Mouse (Mus musculus) midbrain, embryonic 12.5 days (tissue): ENCODE results near the gene Gemin7. TPM values are rescaled to one million over a fixed set of nuclear protein-coding genes. Genes with fewer than 3 reads are reported as not detected.

Experiments
- ATAC-seq: fragments of 200-750 bp; cut with Nextera tagmentation; 2 replicates; pipeline ENCODE4 v1.8.0; 2017; ENCODE audit warnings: low read depth, moderate TSS enrichment, moderate library complexity; ENCODE audit not compliant: low FRiP score
- H3K27ac ChIP-seq: fragments of 300-500 bp; sonication (generic); replicated peaks from 2 replicates; pipeline ENCODE4 v1.5.1; 2016; ENCODE audit warnings: mild to moderate bottlenecking
- H3K27me3 ChIP-seq: fragments of 300-500 bp; sonication (generic); 2 replicates; pipeline ENCODE4 v1.6.1; 2016; ENCODE audit warnings: mild to moderate bottlenecking
- H3K36me3 ChIP-seq: fragments of 300-500 bp; sonication (generic); 2 replicates; pipeline ENCODE4 v1.6.1; 2016
- H3K4me1 ChIP-seq: fragments of 300-500 bp; sonication (generic); 2 replicates; pipeline ENCODE4 v1.6.1; 2016
- H3K4me2 ChIP-seq: fragments of 300-500 bp; sonication (generic); replicated peaks from 2 replicates; pipeline ENCODE4 v1.6.1; 2016; ENCODE audit warnings: mild to moderate bottlenecking, moderate library complexity
- H3K4me3 ChIP-seq: fragments of 300-500 bp; sonication (generic); 2 replicates; pipeline ENCODE4 v1.5.1; 2016; ENCODE audit warnings: mild to moderate bottlenecking
- H3K9ac ChIP-seq: fragments of 300-500 bp; sonication (generic); replicated peaks from 2 replicates; pipeline ENCODE4 v1.6.1; 2016; ENCODE audit warnings: mild to moderate bottlenecking, moderate library complexity
- H3K9me3 ChIP-seq: fragments of 300-500 bp; sonication (generic); 2 replicates; pipeline ENCODE4 v1.6.1; 2016; ENCODE audit warnings: mild to moderate bottlenecking
- WGBS: fragments of 180-500 bp; shearing (Covaris S2); methylation state at CpG from one replicate; pipeline ENCODE4 v1.1.7; 2016; 5-methylcytosine and 5-hydroxymethylcytosine counted together
- polyA plus RNA-seq: library from polyadenylated mRNA; unstranded; fragments of >200 nt; fragmentation: Nextera tagmentation; extraction: Ambion mirVana; gene quantifications from 2 replicates; pipeline ENCODE4 v1.2.1, GENCODE M21; 2016

Gemin7 gene
- polyA plus RNA-seq, 1 experiment from 2014 or later: 132 TPM

GRCm38 (mm10) chr7:19603055-19603454 lies 25.7 kb upstream of the Gemin7 start:
- 87% methylated on average over 12 of the region's 12 CpGs for WGBS
- Histone ChIP-seq H3K4me2 (peak overlapping the region; percentile 95), H3K27me3 (no peaks in the 10 kb centered on the region), H3K36me3 (peaks cover 40% of the 10 kb centered on the region), H3K4me3 (peak overlapping the region; percentile 98), H3K9ac (peak overlapping the region; percentile 98; the same call in 1 of the 2 replicates), H3K4me1 (peaks cover 20% of the 10 kb centered on the region), H3K27ac (no peak overlapping the region), H3K9me3 (no peaks in the 10 kb centered on the region)
- ATAC-seq: no peak

DNA sequence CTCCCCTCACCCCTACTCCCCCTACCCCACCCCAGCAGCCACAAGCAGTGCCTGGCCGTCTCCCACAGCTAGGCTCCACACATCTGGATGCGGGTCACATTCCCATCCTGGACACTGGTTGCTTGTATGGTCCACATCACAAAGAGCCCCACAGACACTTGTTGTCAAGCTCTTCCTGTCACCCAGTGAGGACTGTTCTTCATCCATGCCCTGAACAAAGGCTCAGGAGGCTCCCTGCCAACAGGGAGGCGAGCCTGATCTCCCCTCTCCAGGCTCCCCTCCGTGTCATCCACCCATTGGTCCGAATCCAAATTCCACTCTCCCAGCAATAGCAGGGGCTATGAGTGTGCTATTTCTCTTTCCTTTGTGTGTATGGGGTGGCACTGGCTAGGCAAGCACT lies 23.2 kb upstream of the Gemin7 start:
- 56% methylated on average over 5 of the region's 5 CpGs for WGBS
- Histone ChIP-seq H3K4me1 (peaks cover 20% of the 10 kb centered on the region), H3K9ac (0 out of 2 replicates have a peak overlapping the region, but pooled peaks have one; percentile 11), H3K4me2 (no peak overlapping the region), H3K36me3 (peaks cover 58% of the 10 kb centered on the region), H3K4me3 (no peak overlapping the region), H3K27ac (no peak overlapping the region), H3K27me3 (no peaks in the 10 kb centered on the region), H3K9me3 (no peaks in the 10 kb centered on the region)
- no peak for ATAC-seq

- H3K4me2 ChIP-seq: no peak overlapping the region
- no peaks in the 10 kb centered on the region for H3K27me3 ChIP-seq
- no peak for ATAC-seq
- H3K4me3 ChIP-seq: no peak overlapping the region
- no peak overlapping the region for H3K27ac ChIP-seq
- peaks cover 91% of the 10 kb centered on the region for H3K36me3 ChIP-seq
- H3K9me3 ChIP-seq: no peaks in the 10 kb centered on the region
- no peak overlapping the region for H3K9ac ChIP-seq
- 91% methylated on average over 10 of the region's 10 CpGs for WGBS
- H3K4me1 ChIP-seq: no peaks in the 10 kb centered on the region
These were observed 15.8 kb upstream of the Gemin7 start for GRCm38 (mm10) chr7:19593061-19593730.

GRCm38 (mm10) chr7:19589917-19590316 lies 12.5 kb upstream of the Gemin7 start:
- peaks cover 97% of the 10 kb centered on the region for H3K36me3 ChIP-seq

GRCm38 (mm10) chr7:19589207-19589606 lies 11.8 kb upstream of the Gemin7 start:
- Histone ChIP-seq H3K9ac (no peak overlapping the region), H3K4me2 (no peak overlapping the region), H3K36me3 (peaks cover 99% of the 10 kb centered on the region), H3K27me3 (no peaks in the 10 kb centered on the region), H3K27ac (no peak overlapping the region), H3K9me3 (no peaks in the 10 kb centered on the region; the same call in 1 of the 2 replicates), H3K4me3 (no peak overlapping the region), H3K4me1 (no peaks in the 10 kb centered on the region)
- no peak for ATAC-seq
- 44% methylated on average over 3 of the region's 3 CpGs for WGBS

More at GRCm38 (mm10) chr7:19589917-19590316, 12.5 kb upstream of the Gemin7 start:
- 65% methylated on average over 3 of the region's 3 CpGs for WGBS
- peak; percentile 39; the same call in 1 of the 2 replicates for ATAC-seq
- Histone ChIP-seq H3K4me1 (no peaks in the 10 kb centered on the region), H3K27me3 (no peaks in the 10 kb centered on the region), H3K9ac (no peak overlapping the region), H3K4me3 (no peak overlapping the region), H3K27ac (no peak overlapping the region), H3K4me2 (no peak overlapping the region), H3K9me3 (no peaks in the 10 kb centered on the region; the same call in 1 of the 2 replicates)

- Histone ChIP-seq H3K36me3 (peaks cover 99% of the 10 kb centered on the region), H3K27me3 (no peaks in the 10 kb centered on the region), H3K4me2 (no peak overlapping the region), H3K4me3 (no peak overlapping the region), H3K9ac (no peak overlapping the region), H3K4me1 (no peaks in the 10 kb centered on the region), H3K27ac (no peak overlapping the region), H3K9me3 (no peaks in the 10 kb centered on the region; the same call in 1 of the 2 replicates)
- WGBS: 72% methylated on average over 46 of the region's 46 CpGs
- ATAC-seq: no peak
These were observed 8.9 kb upstream of the Gemin7 start for GRCm38 (mm10) chr7:19586269-19586668.

DNA sequence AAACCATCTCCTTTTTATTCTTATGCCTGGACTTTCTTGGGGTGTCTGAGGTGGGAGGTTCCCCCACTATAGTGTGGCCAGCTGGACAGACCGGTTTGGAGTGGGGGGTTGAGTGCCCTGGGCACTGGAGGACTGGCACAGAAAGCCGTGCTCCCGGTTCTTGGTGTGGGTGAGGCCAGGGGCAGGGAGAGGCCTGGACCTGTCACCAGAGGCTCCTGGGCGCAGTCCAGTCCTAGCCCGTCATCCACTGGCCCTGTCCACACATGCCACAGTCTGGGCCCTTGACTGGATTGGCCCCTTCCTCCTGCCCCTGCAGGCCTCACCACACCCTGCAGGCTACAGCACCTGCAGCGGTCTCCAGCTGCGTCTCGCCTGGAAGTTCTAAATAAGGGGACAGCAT lies 3.2 kb upstream of the Gemin7 start:
- Histone ChIP-seq H3K9me3 (no peaks in the 10 kb centered on the region), H3K27me3 (peaks cover 50% of the 10 kb centered on the region), H3K9ac (no peak overlapping the region), H3K4me2 (no peak overlapping the region), H3K4me3 (no peak overlapping the region), H3K27ac (no peak overlapping the region), H3K4me1 (peaks cover 14% of the 10 kb centered on the region), H3K36me3 (peaks cover 55% of the 10 kb centered on the region)
- 87% methylated on average over 8 of the region's 8 CpGs for WGBS
- ATAC-seq: no peak

- Histone ChIP-seq H3K9me3 (no peaks in the 10 kb centered on the region), H3K4me2 (no peak overlapping the region), H3K4me1 (peaks cover 14% of the 10 kb centered on the region), H3K36me3 (peaks cover 47% of the 10 kb centered on the region), H3K27me3 (peaks cover 59% of the 10 kb centered on the region), H3K4me3 (no peak overlapping the region), H3K27ac (no peak overlapping the region), H3K9ac (0 out of 2 replicates have a peak overlapping the region, but pooled peaks have one; percentile 7)
- 80% methylated on average over 10 of the region's 10 CpGs for WGBS
- no peak for ATAC-seq
These were observed 2.4 kb upstream of the Gemin7 start for GRCm38 (mm10) chr7:19579751-19580150.

DNA sequence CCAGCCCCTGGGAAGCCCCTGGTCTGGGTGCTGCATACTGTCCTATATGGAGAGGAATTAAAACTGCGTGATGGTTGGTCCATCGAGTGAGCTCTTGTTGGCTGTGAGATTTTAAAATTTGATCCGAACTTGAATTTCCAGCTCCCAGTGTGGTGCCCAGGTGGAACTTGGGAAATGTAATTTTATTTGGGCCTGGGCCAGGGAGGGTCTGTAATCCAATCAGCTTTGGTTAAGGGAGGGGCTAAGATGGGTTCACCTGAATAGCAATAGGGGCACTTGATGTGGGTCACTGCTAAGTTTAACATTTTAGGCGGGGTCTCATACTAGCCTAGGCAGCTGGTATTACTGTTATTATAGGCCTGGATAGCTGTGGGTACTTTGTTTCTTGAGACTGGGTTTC lies 1.0 kb upstream of the Gemin7 start:
- Histone ChIP-seq H3K9me3 (no peaks in the 10 kb centered on the region), H3K4me2 (no peak overlapping the region), H3K4me3 (no peak overlapping the region), H3K27ac (no peak overlapping the region), H3K4me1 (peaks cover 18% of the 10 kb centered on the region), H3K9ac (no peak overlapping the region), H3K27me3 (peaks cover 62% of the 10 kb centered on the region), H3K36me3 (peaks cover 33% of the 10 kb centered on the region)
- no peak for ATAC-seq
- WGBS: 68% methylated on average over 4 of the region's 4 CpGs

GRCm38 (mm10) chr7:19577877-19578414 lies 551 bp upstream of the Gemin7 start:
- Histone ChIP-seq H3K9ac (no peak overlapping the region), H3K4me2 (peak overlapping the region; percentile 51; the same call in 1 of the 2 replicates), H3K27me3 (peaks cover 62% of the 10 kb centered on the region), H3K4me1 (peaks cover 18% of the 10 kb centered on the region), H3K36me3 (peaks cover 29% of the 10 kb centered on the region), H3K4me3 (peak overlapping the region; percentile 35; the same call in 1 of the 2 replicates), H3K9me3 (no peaks in the 10 kb centered on the region), H3K27ac (no peak overlapping the region)
- no peak for ATAC-seq
- WGBS: 23% methylated on average over 9 of the region's 10 CpGs

- no peak for ATAC-seq
- Histone ChIP-seq H3K4me2 (no peak overlapping the region), H3K4me1 (peaks cover 35% of the 10 kb centered on the region), H3K27ac (no peak overlapping the region), H3K4me3 (no peak overlapping the region), H3K36me3 (peaks cover 5% of the 10 kb centered on the region; the same call in 1 of the 2 replicates), H3K9me3 (no peaks in the 10 kb centered on the region), H3K9ac (no peak overlapping the region), H3K27me3 (peaks cover 61% of the 10 kb centered on the region)
- 68% methylated on average over 3 of the region's 3 CpGs for WGBS
These were observed 1.8 kb downstream of the Gemin7 start for GRCm38 (mm10) chr7:19575559-19575958.

DNA sequence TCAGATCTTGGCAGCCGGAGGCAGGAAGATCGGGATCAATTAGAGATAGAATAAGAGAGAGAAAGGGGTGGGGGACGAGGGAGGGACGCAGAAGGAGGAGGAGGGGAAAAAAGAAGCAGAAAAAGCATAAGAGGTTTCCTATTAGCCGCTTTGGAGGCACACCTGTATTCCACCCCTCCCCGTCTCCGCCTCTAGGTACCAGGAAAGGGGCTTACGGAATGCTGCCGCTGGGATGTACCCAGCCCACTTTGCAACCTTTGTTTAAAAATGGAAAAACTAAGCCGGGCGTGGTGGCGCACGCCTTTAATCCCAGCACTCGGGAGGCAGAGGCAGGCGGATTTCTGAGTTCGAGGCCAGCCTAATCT lies 3.6 kb downstream of the Gemin7 start:
- no peaks in the 10 kb centered on the region for H3K9me3 ChIP-seq
- 27% methylated on average over 16 of the region's 16 CpGs for whole genome bisulfite sequencing
- 0 out of 2 replicates have a peak overlapping the region, but pooled peaks have one; percentile 73 for H3K27ac ChIP-seq
- H3K4me3 ChIP-seq: peak overlapping the region; percentile 81
- H3K36me3 ChIP-seq: peaks cover 18% of the 10 kb centered on the region
- H3K9ac ChIP-seq: peak overlapping the region; percentile 71
- peaks cover 35% of the 10 kb centered on the region for H3K4me1 ChIP-seq
- peak overlapping the region; percentile 82 for H3K4me2 ChIP-seq
- H3K27me3 ChIP-seq: peaks cover 43% of the 10 kb centered on the region
- ATAC-seq: no peak
